Mouse (Mus musculus): ENCODE results near the gene Apol7a. TPM values are rescaled to one million over a fixed set of nuclear protein-coding genes. Genes with fewer than 3 reads are reported as not detected.

The Apol7a gene
- polyA plus RNA-seq, 1 experiment from 2014 or later, result 2.8 TPM

- Histone ChIP-seq H3K27ac (ENCODE audit: low read length) (peak overlapping the region; percentile 99; the same call in 1 of the 2 replicates), H3K9me3 (ENCODE audit: control insufficient read depth, low read depth, low read length) (no peaks in the 10 kb centered on the region), H3K4me2 (replicated peaks; ENCODE audit: low read depth, low read length) (peak overlapping the region; percentile 31; the same call in 1 of the 2 replicates), H3K27me3 (ENCODE audit: control insufficient read depth, insufficient read depth, low read length) (no peaks in the 10 kb centered on the region), H3K4me3 (ENCODE audit: low read depth, low read length) (no peak overlapping the region), H3K36me3 (ENCODE audit: control insufficient read depth, insufficient read depth, low read length) (no peaks in the 10 kb centered on the region), H3K4me1 (ENCODE audit: control insufficient read depth, insufficient read depth, low read length) (peaks cover 18% of the 10 kb centered on the region; the same call in 1 of the 2 replicates), H3K9ac (replicated peaks; ENCODE audit: low read depth, low read length) (no peak overlapping the region)
- under 1% methylated on average over 13 of the region's 13 CpGs for WGBS
- ATAC-seq (ENCODE audit: insufficient number of reproducible peaks, insufficient read depth, low FRiP score, low read depth), result peak; percentile 64
Observed at GRCm38 (mm10) chr15:77368148-77368547, 30.8 kb downstream of the Apol7a start.

- Histone ChIP-seq H3K27me3 (ENCODE audit: control insufficient read depth, insufficient read depth, low read length) (no peaks in the 10 kb centered on the region), H3K4me3 (ENCODE audit: low read depth, low read length) (no peak overlapping the region), H3K9me3 (ENCODE audit: control insufficient read depth, low read depth, low read length) (no peaks in the 10 kb centered on the region), H3K4me1 (ENCODE audit: control insufficient read depth, insufficient read depth, low read length) (peaks cover 18% of the 10 kb centered on the region; the same call in 1 of the 2 replicates), H3K36me3 (ENCODE audit: control insufficient read depth, insufficient read depth, low read length) (no peaks in the 10 kb centered on the region), H3K27ac (ENCODE audit: low read length) (peak overlapping the region; percentile 99; the same call in 1 of the 2 replicates), H3K4me2 (replicated peaks; ENCODE audit: low read depth, low read length) (no peak overlapping the region), H3K9ac (replicated peaks; ENCODE audit: low read depth, low read length) (no peak overlapping the region)
- no peak for ATAC-seq (ENCODE audit: insufficient number of reproducible peaks, insufficient read depth, low FRiP score, low read depth)
- 42% methylated on average over 8 of the region's 8 CpGs for WGBS
Observed at GRCm38 (mm10) chr15:77367504-77367903, 31.4 kb downstream of the Apol7a start.

DNA sequence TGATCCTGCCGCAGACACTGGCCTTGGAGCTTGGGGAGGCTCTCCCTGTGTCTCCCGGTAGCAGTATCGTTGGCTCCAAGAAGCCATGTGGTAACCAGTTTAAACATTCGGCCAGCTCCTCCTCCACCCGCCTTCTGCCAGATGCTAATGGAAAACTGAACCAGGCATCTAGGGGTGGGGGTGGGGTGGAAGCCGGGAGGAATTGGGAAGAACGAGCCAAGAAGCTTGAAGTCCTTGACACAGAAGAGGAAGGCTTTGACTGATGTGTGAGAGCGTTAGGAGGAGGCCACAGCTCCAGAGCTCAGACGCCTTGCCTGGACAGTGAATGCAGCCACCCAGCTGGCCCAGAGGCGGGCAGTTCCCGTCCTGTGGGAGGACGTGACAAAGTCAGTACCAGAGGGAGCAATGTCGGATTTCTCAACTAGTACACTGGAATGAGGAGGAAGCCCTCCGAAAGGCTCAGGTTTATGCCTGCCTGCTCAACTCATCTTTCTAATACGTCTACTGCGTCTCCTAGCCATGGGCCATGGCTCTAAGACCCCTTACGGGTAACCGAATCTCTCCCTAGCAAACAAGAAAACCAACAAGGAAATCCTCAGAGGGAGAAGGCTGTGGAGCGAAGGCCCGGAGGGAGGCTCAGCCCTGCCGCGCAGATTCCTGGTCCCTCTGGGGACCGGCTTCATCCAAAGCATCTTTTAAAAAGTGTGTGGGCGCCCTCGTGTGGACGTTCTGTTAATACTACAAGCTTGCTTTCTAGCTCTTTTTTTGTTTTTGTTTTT lies 32.0 kb downstream of the Apol7a start:
- Histone ChIP-seq H3K27ac (ENCODE audit: low read length) (peak overlapping the region; percentile 99), H3K27me3 (ENCODE audit: control insufficient read depth, insufficient read depth, low read length) (no peaks in the 10 kb centered on the region), H3K9ac (replicated peaks; ENCODE audit: low read depth, low read length) (peak overlapping the region; percentile 45; the same call in 1 of the 2 replicates), H3K4me3 (ENCODE audit: low read depth, low read length) (peak overlapping the region; percentile 29), H3K4me2 (replicated peaks; ENCODE audit: low read depth, low read length) (peak overlapping the region; percentile 65), H3K9me3 (ENCODE audit: control insufficient read depth, low read depth, low read length) (no peaks in the 10 kb centered on the region), H3K36me3 (ENCODE audit: control insufficient read depth, insufficient read depth, low read length) (no peaks in the 10 kb centered on the region), H3K4me1 (ENCODE audit: control insufficient read depth, insufficient read depth, low read length) (peaks cover 18% of the 10 kb centered on the region; the same call in 1 of the 2 replicates)
- under 1% methylated on average over 26 of the region's 26 CpGs for WGBS
- peak; percentile 47 for ATAC-seq (ENCODE audit: insufficient number of reproducible peaks, insufficient read depth, low FRiP score, low read depth)

- H3K27ac ChIP-seq (ENCODE audit: low read length), result peak overlapping the region; percentile 99
- H3K4me1 ChIP-seq (ENCODE audit: control insufficient read depth, insufficient read depth, low read length), result peaks cover 18% of the 10 kb centered on the region; the same call in 1 of the 2 replicates
- H3K9me3 ChIP-seq (ENCODE audit: control insufficient read depth, low read depth, low read length), result no peaks in the 10 kb centered on the region
- no peaks in the 10 kb centered on the region for H3K27me3 ChIP-seq (ENCODE audit: control insufficient read depth, insufficient read depth, low read length)
- ATAC-seq (ENCODE audit: insufficient number of reproducible peaks, insufficient read depth, low FRiP score, low read depth), result no peak
- H3K9ac ChIP-seq (replicated peaks; ENCODE audit: low read depth, low read length), result no peak overlapping the region
- H3K4me2 ChIP-seq (replicated peaks; ENCODE audit: low read depth, low read length), result peak overlapping the region; percentile 65
- H3K36me3 ChIP-seq (ENCODE audit: control insufficient read depth, insufficient read depth, low read length), result no peaks in the 10 kb centered on the region
- no peak overlapping the region for H3K4me3 ChIP-seq (ENCODE audit: low read depth, low read length)
- 51% methylated on average over 9 of the region's 9 CpGs for WGBS
Observed at GRCm38 (mm10) chr15:77365700-77366570, 33.0 kb downstream of the Apol7a start.

GRCm38 (mm10) chr15:77364026-77364425 lies 34.9 kb downstream of the Apol7a start:
- Histone ChIP-seq H3K4me3 (ENCODE audit: low read depth, low read length) (no peak overlapping the region), H3K36me3 (ENCODE audit: control insufficient read depth, insufficient read depth, low read length) (no peaks in the 10 kb centered on the region), H3K27me3 (ENCODE audit: control insufficient read depth, insufficient read depth, low read length) (no peaks in the 10 kb centered on the region), H3K4me1 (ENCODE audit: control insufficient read depth, insufficient read depth, low read length) (peaks cover 23% of the 10 kb centered on the region), H3K27ac (ENCODE audit: low read length) (no peak overlapping the region), H3K9me3 (ENCODE audit: control insufficient read depth, low read depth, low read length) (no peaks in the 10 kb centered on the region), H3K9ac (replicated peaks; ENCODE audit: low read depth, low read length) (no peak overlapping the region), H3K4me2 (replicated peaks; ENCODE audit: low read depth, low read length) (no peak overlapping the region)
- ATAC-seq (ENCODE audit: insufficient number of reproducible peaks, insufficient read depth, low FRiP score, low read depth), result no peak
- 65% methylated on average over 3 of the region's 3 CpGs for WGBS

DNA sequence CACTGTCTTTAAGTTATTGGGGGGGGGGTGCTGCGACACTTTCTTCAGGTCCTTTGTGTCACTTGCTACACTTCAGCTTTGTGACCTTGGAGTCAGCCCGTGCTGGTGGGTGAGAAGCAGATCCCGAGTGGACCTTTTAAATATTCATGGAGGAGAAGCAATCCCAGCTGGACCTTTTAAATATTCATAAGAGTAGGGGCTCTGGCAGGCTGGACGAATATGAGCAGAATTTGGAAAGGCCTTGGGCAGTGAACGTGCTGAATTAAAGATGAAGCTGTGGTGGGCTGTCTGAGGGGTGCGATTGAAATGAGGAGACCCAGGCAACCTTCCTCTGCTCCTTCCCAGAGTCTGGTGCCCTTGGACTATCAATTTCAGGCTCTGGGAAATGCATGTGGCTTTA lies 35.3 kb downstream of the Apol7a start:
- peaks cover 26% of the 10 kb centered on the region for H3K4me1 ChIP-seq (ENCODE audit: control insufficient read depth, insufficient read depth, low read length)
- H3K27ac ChIP-seq (ENCODE audit: low read length), result no peak overlapping the region
- 49% methylated on average over 6 of the region's 6 CpGs for WGBS
- H3K27me3 ChIP-seq (ENCODE audit: control insufficient read depth, insufficient read depth, low read length), result no peaks in the 10 kb centered on the region
- no peak overlapping the region for H3K9ac ChIP-seq (replicated peaks; ENCODE audit: low read depth, low read length)
- no peak for ATAC-seq (ENCODE audit: insufficient number of reproducible peaks, insufficient read depth, low FRiP score, low read depth)
- H3K4me2 ChIP-seq (replicated peaks; ENCODE audit: low read depth, low read length), result no peak overlapping the region
- no peaks in the 10 kb centered on the region for H3K9me3 ChIP-seq (ENCODE audit: control insufficient read depth, low read depth, low read length)
- H3K36me3 ChIP-seq (ENCODE audit: control insufficient read depth, insufficient read depth, low read length), result no peaks in the 10 kb centered on the region
- no peak overlapping the region for H3K4me3 ChIP-seq (ENCODE audit: low read depth, low read length)

DNA sequence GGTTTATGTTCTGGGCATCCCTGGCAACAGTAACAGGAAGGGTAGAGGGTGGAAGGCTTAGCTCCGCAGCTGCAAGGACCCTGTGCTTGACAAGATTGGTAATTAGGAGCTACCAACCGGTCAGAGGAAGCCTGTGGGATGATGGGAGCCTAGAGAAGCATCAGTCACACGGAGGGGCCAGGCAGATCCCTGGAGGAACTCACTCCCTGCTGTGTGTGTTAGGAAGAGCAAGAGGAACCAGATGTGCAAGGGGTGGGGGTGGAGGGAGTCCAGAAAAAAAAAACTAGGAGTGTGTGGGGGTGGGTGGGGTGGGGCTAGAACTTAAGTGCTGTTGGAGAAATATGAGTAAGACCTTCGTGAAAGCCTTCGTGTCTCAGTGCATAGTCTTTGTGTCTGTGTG lies 36.0 kb downstream of the Apol7a start:
- no peaks in the 10 kb centered on the region for H3K36me3 ChIP-seq (ENCODE audit: control insufficient read depth, insufficient read depth, low read length)
- H3K4me2 ChIP-seq (replicated peaks; ENCODE audit: low read depth, low read length), result no peak overlapping the region
- H3K9me3 ChIP-seq (ENCODE audit: control insufficient read depth, low read depth, low read length), result no peaks in the 10 kb centered on the region
- H3K9ac ChIP-seq (replicated peaks; ENCODE audit: low read depth, low read length), result no peak overlapping the region
- H3K27ac ChIP-seq (ENCODE audit: low read length), result no peak overlapping the region
- WGBS, result 17% methylated on average over 5 of the region's 5 CpGs
- ATAC-seq (ENCODE audit: insufficient number of reproducible peaks, insufficient read depth, low FRiP score, low read depth), result no peak
- H3K4me3 ChIP-seq (ENCODE audit: low read depth, low read length), result no peak overlapping the region
- peaks cover 26% of the 10 kb centered on the region for H3K4me1 ChIP-seq (ENCODE audit: control insufficient read depth, insufficient read depth, low read length)
- H3K27me3 ChIP-seq (ENCODE audit: control insufficient read depth, insufficient read depth, low read length), result no peaks in the 10 kb centered on the region

GRCm38 (mm10) chr15:77359905-77360304 lies 39.0 kb downstream of the Apol7a start:
- no peak overlapping the region for H3K27ac ChIP-seq (ENCODE audit: low read length)
- no peak overlapping the region for H3K9ac ChIP-seq (replicated peaks; ENCODE audit: low read depth, low read length)
- 91% methylated on average over 8 of the region's 8 CpGs for WGBS
- H3K4me1 ChIP-seq (ENCODE audit: control insufficient read depth, insufficient read depth, low read length), result peaks cover 29% of the 10 kb centered on the region
- H3K4me3 ChIP-seq (ENCODE audit: low read depth, low read length), result no peak overlapping the region
- no peaks in the 10 kb centered on the region for H3K9me3 ChIP-seq (ENCODE audit: control insufficient read depth, low read depth, low read length)
- no peak overlapping the region for H3K4me2 ChIP-seq (replicated peaks; ENCODE audit: low read depth, low read length)
- no peaks in the 10 kb centered on the region for H3K36me3 ChIP-seq (ENCODE audit: control insufficient read depth, insufficient read depth, low read length)
- H3K27me3 ChIP-seq (ENCODE audit: control insufficient read depth, insufficient read depth, low read length), result no peaks in the 10 kb centered on the region
- ATAC-seq (ENCODE audit: insufficient number of reproducible peaks, insufficient read depth, low FRiP score, low read depth), result no peak
